Mouse (Mus musculus): Measurements from ENCODE around the gene Akr1c12.
A peak's percentile ranks its signal among the peaks of the same experiment; 100 is the strongest.
"Not testable (repeated sequence)": the region's sequence is repeated elsewhere in the genome, so short reads cannot be mapped to it uniquely, and the experiment has no call there.

Akr1c12 gene

DNA sequence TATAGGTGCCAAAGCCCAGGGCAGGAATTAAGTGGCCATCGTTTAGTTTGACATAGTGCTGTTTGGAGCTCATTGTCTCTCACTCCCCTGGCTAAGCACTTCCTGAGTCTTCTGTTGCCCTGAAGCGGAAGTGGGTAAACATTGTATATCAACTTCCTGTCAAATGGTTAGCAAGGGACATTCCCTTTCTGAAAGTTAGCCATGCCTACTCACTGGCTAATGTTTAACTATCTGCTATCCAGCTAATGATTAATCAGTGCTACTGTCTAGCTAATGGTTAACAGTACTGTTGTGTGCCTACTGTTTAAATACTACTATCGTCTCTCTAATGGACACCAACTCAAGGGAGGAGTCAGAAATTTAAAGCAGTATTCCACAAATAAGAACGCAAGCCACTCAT is at the start of gene Akr1c12:
TSS of gene Akr1c12 (minus strand) at position 150 of the 400 bp plus-strand sequence.
- no peak for DNase-seq (ENCODE audit: low spot score in 2 of 2)

DNA sequence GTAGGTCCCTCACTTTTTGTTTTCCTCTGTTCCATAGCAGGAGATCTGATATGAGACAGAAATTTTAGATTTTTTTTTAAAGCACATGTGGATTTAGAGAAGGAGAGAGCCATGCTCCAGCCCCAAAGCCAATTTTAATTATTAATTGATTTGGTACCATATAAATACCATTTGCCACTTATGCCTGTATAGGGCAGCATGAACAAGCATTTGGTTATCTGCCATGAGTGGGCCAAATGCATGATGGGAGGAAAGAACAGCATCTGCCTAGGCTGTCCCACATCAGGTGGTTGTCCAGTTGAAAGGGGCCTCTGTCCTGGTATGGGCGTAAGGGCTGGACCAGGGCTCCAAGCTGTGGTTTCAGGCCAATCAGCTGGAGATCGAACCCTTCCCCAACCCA is 39.5 kb upstream of the Akr1c12 start:
- no peak for DNase-seq (ENCODE audit: low spot score in 2 of 2)

DNA sequence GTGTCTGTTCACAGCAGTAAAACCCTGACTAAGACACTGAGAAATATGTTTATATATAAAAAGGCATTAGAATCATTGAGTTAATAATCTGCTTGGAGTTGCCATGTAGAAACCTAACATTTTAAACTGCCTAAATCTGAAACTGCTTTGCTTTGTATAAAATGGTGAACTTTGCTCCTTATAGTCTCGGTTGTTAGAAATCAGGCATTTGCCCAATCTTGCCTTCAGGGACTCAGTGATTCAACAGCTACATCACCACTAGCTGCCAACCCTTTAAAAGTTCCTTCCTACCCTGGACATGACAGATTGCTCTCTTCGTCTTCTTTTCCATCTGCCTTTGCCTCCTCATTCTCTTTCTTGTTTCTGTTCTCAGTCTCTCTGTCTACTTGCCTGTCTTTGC is 34.7 kb upstream of the Akr1c12 start:
- no peak for DNase-seq (ENCODE audit: low spot score in 2 of 2)

GRCm38 (mm10) chr13:4304861-4305565 is 25.8 kb upstream of the Akr1c12 start:
- DNase-seq (ENCODE audit: low spot score in 2 of 2), result no peak

- DNase-seq (ENCODE audit: low spot score in 2 of 2), result no peak
Observed at GRCm38 (mm10) chr13:4296991-4297390, 17.8 kb upstream of the Akr1c12 start.

GRCm38 (mm10) chr13:4281471-4282412 is 2.5 kb upstream of the Akr1c12 start:
- DNase-seq (ENCODE audit: low spot score in 2 of 2), result peak in 1 of 2 experiments; percentile 43

DNA sequence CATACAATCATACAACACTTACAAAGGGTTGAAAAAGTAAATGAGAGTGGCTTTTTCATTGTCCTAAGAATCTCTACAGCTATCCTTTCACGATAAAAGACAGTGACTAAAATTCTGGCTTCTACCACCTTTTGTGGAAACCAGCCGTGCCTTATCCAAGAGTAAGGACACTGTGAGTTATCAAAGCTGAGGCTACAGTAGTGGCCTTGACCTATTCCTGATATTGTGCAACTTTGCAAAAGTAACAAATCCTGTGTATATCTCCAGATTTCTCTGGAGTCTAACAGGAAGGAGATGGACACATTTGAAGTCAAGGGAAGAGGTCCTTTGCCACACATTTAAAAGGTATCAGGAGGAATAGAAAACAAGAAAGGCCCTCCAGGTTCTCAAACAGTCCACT is 1.7 kb downstream of the Akr1c12 start:
- no peak for DNase-seq (ENCODE audit: low spot score in 2 of 2)

DNA sequence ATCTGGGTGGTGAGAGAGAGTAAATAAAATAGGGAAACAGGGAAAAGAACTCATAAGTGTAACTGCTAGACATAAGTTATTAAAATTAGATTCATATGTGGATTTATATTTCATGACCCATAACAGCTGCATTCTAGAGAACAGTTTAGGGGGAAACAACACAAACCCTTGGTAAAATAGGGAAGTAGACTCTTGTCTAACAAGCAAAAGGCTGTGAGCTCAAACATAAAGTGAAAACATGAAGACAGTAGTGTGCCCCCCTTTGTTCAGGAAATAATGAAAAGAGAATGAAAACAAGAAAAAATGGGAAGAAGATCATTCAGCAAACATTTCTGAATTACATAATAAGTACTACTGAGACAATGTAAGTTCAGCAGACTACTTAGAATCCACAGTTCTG is 8.4 kb downstream of the Akr1c12 start:
- DNase-seq (ENCODE audit: low spot score in 2 of 2), result no peak

GRCm38 (mm10) chr13:4265455-4265854 is 13.8 kb downstream of the Akr1c12 start:
- DNase-seq (ENCODE audit: low spot score in 2 of 2), result not testable (repeated sequence)

DNA sequence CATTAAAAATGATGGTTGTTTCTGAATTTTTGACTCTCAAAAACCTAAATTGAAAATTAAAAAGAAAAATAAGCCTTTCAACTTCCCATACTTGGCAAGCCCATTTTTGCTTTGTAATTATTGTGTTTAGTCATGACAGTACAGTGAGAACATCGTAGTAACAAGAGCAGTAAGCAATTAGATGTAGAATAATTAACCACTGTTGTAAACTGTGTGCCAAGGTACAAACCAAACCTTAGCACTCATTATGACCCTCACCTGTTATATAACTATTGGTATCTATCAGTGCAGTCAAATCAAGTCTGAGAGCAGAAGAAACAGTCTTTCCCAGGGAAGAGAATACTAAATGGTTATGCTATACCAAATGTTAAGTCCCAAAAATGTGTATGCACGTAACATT is 14.2 kb downstream of the Akr1c12 start:
- DNase-seq (ENCODE audit: low spot score in 2 of 2), result no peak

GRCm38 (mm10) chr13:4264612-4265011 is 14.6 kb downstream of the Akr1c12 start:
- DNase-seq (ENCODE audit: low spot score in 2 of 2), result no peak

DNA sequence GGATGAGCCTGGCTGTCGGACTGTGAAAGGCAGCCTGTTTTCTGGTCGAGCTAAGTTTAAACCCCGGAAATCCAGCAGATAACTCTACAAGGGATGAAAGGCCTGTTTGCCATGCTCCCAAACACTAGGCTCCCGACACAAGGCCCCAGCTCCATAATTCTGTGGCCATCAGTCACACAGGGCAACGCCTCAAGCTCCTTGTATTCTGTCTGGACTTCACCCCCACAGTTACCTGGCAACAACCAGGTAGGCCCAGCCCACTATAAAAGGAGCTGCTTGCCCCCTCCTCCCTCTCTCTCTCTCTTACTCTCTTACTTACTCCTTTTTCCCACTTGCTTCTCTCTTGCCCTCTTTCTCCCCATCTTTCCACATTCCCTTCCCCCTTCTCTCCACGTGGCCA is 21.9 kb downstream of the Akr1c12 start:
- no peak for DNase-seq (ENCODE audit: low spot score in 2 of 2)

DNA sequence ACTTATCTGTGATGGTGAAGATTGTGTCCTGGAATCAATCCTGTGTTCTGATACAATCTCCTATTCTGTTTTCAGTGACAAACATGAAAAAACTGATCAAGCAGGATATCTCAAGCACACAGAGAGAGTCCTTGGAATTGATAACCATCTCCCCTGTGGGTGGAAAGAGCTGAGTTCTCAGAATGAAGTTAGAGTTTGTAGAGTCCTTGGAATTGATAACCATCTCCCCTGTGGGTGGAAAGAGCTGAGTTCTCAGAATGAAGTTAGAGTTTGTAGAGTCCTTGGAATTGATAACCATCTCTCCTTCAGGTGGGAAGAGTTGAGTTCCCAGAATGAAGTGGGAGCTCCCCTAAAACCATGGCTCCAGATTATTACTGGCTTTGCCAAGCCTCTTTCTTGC is 22.3 kb downstream of the Akr1c12 start:
- DNase-seq (ENCODE audit: low spot score in 2 of 2), result not testable (repeated sequence)

DNA sequence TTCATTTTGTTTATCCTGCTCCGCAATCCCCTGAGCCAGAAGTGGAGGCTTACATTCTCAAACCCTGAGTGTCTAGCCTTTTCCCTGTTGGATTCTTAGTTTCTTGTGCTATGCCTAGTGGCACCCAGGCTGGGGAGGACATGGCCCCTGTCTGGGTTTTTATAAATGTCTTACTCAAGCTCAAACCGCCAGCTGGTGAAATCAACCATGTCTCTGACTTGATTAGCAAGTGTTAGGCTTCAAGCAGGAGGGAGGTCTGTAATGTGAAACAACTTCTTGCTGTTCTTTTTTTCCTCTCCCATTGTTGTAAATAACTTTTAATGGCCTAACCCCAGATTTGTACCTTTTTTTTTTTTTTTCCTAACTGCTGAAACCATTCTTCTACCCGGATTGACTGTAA is 29.9 kb downstream of the Akr1c12 start:
- no peak for DNase-seq (ENCODE audit: low spot score in 2 of 2)

DNA sequence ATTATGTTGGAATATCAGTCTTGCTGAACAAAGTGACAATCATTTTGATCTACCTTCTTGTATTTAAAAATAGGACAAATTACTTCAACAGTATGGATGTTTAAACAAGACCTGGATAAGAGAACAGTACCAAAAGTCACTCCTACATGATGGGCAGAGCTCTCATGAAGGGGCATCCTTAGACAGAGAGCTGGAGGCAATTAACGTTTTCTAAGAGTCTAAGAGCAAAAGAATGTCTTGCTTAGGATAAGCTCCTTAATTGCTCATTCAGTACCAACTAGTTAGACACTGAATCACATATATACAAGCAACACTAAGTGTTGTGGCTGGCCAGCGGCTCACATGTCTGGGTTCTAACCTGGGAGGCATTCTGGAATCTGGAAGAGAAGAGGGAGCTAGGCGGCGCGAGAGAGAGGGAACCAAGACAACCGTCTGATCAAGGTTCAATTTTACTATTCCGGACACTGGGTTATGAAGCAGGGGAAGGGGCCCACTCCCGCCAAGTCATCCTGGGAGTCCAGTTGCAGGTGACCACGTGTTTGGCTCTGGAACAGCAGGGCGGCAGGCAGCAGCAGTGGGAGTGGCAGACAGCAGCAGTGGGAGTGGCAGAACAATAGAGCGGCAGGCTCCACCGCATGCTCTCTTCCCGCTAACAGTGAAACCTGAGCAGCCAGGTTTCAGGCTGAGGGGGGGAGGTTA is 34.2 kb downstream of the Akr1c12 start:
- no peak for DNase-seq (ENCODE audit: low spot score in 2 of 2)

DNA sequence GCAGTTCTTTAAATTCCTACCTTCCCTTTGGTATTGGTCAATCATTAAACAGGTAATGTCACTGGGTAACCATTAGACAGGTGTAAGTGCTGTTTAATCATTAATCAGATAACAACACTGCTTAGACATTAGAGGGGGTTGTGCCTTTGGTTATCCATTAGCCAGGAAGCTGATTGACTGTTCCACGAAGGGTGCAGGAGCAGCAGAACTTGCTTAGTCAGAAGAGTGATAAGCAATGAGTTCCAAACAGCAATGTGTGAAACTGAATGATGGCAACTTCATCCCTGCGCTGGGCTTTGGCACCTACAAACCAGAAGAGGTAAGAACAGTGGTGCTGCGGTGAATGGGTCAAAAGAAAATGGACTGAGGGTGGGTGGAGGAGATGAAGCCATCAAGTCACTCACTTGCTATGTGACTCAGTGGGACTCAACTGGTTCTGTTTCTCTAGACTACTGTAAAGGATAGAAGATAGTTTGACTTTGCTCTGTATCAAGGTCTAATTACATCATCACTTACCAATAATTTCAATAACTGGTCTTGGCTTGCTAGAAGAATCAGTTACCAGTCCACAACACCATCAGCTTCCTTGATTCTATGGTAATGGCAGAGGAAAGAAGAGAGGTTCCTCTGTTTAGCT is 45.6 kb downstream of the Akr1c12 start:
- DNase-seq (ENCODE audit: low spot score in 2 of 2), result no peak

DNA sequence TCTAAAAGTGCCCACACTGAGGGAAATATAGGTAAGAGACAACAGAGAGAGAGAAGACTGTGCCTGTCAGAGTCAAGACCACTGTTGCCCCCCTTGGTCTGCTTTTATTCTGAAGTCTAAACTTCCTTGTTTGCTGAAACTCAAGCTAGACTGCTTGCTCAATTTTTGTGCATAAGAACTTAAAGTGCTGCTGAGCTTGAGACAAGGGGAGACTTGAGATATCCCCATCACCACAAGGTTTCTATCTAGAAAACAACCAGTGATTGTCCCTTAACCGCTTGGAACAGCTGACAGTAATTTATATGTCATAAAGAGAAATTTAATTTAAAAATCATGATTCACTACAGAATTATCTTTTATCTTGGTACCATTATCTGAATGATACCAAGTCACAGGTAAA is 46.1 kb downstream of the Akr1c12 start:
- no peak for DNase-seq (ENCODE audit: low spot score in 2 of 2)

- DNase-seq (ENCODE audit: low spot score in 2 of 2), result no peak
Observed at GRCm38 (mm10) chr13:4230841-4231623, 48.2 kb downstream of the Akr1c12 start.

DNA sequence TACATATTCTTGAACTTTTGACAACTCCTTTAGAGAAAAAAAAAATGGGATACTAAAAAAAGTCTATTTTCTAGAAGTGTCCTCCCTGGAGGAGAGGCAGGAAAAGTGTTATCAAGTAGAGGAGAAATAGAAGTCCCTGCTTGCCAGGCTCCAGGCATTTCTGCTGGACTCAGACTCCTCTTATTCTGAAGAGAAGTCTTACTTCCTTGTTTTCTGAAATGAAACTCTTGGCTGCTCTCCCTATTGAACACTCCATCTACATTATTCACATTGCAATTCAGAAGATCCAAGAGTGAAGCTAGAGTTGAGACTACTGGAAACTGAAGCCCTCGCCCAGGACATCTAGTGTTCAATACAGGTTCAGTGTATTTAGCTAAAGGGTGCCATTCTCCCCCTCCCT is 50.8 kb downstream of the Akr1c12 start, which contains the start of gene Akr1c19:
TSS of gene Akr1c19 (plus strand) at position 260 of the 400 bp plus-strand sequence.
- peak; percentile 64 to 72 for DNase-seq (ENCODE audit: low spot score in 2 of 2)
